Mouse (Mus musculus) E14TG2a.4 (cell line): ENCODE measurements around the gene Poln.

Source experiments
- H3K27me3 ChIP-seq: 2 replicates; pipeline ENCODE4 v1.6.1; 2014; ENCODE audit warnings: low read length, control low read depth; ENCODE audit not compliant: insufficient read depth
- H3K36me3 ChIP-seq: 2 replicates; pipeline ENCODE4 v1.6.1; 2014; ENCODE audit warnings: low read length, control low read depth; ENCODE audit not compliant: insufficient read depth
- H3K4me1 ChIP-seq: replicated peaks from 2 replicates; pipeline ENCODE4 v1.6.1; 2014; ENCODE audit warnings: low read depth, low read length, control low read depth
- H3K4me3 ChIP-seq: replicated peaks from 2 replicates; pipeline ENCODE4 v1.5.1; 2014; ENCODE audit warnings: mild to moderate bottlenecking, low read length
- H3K9me3 ChIP-seq: 2 replicates; pipeline ENCODE4 v1.6.1; 2014; ENCODE audit warnings: low read length, control low read depth
- CTCF ChIP-seq: conservative IDR thresholded peaks from 2 replicates; pipeline ENCODE4 v1.5.1; 2014; ENCODE audit warnings: low read length
- NANOG ChIP-seq: IDR thresholded peaks from 2 replicates; pipeline ENCODE4 v1.6.1; 2014; ENCODE audit warnings: borderline replicate concordance, low read length, mixed read lengths
- POU5F1 ChIP-seq: IDR thresholded peaks from 2 replicates; pipeline ENCODE4 v1.6.1; 2014; ENCODE audit warnings: low read length, borderline replicate concordance

The Poln gene

GRCm38 (mm10) chr5:33976267-33976666, 193.0 kb downstream of the Poln start:
- Histone ChIP-seq H3K9me3 (peaks cover 16% of the 10 kb centered on the region), H3K36me3 (no peaks in the 10 kb centered on the region), H3K4me3 (no peak overlapping the region), H3K4me1 (no peaks in the 10 kb centered on the region), H3K27me3 (peaks cover 45% of the 10 kb centered on the region)
- no peak for TF ChIP-seq POU5F1
- no peak for TF ChIP-seq NANOG
- no peak for TF ChIP-seq CTCF

- Histone ChIP-seq H3K4me3 (no peak overlapping the region), H3K36me3 (no peaks in the 10 kb centered on the region), H3K27me3 (peaks cover 37% of the 10 kb centered on the region), H3K4me1 (no peaks in the 10 kb centered on the region), H3K9me3 (peaks cover 7% of the 10 kb centered on the region)
- TF ChIP-seq POU5F1 (no peak), NANOG (no peak), CTCF (no peak)
Measured at GRCm38 (mm10) chr5:33974736-33975135, 194.5 kb downstream of the Poln start.

- no peak overlapping the region for H3K4me3 ChIP-seq
- TF ChIP-seq POU5F1 (no peak), CTCF (no peak), NANOG (no peak)
- no peaks in the 10 kb centered on the region for H3K4me1 ChIP-seq
- peaks cover 25% of the 10 kb centered on the region for H3K27me3 ChIP-seq
- peaks cover 38% of the 10 kb centered on the region for H3K9me3 ChIP-seq
- no peaks in the 10 kb centered on the region for H3K36me3 ChIP-seq
Measured at GRCm38 (mm10) chr5:33959382-33959781, 209.9 kb downstream of the Poln start.
